Mouse (Mus musculus) 3T3-L1 (cell line): ENCODE data around the gene Tas2r116.

Experiments
- DNase-seq: peaks from one replicate; pipeline ENCODE4 v3.0.0-alpha.2; 2015; ENCODE audit warnings: low read depth, low spot score

Gene Tas2r116

DNA sequence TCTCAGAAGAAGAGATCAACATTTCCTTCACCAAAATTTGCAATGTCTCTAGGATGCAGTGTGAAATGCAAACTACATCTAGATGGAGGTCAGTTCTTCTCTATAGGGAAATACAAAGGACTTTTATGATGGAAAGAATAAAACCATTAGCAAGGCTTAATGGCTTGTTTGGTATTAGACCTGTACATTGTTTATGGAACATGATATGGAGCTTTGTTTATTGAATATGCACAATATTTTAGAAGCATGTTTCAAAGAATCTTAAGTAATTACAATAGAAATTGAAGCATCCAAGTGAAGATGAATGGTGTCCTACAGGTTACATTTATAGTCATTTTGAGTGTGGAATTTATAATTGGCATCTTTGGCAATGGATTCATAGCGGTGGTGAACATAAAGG lies at the start of gene Tas2r116:
Gene Tas2r116, plus strand, starts transcription at position 301 of the 400 bp plus-strand sequence.
- DNase-seq: no peak

DNA sequence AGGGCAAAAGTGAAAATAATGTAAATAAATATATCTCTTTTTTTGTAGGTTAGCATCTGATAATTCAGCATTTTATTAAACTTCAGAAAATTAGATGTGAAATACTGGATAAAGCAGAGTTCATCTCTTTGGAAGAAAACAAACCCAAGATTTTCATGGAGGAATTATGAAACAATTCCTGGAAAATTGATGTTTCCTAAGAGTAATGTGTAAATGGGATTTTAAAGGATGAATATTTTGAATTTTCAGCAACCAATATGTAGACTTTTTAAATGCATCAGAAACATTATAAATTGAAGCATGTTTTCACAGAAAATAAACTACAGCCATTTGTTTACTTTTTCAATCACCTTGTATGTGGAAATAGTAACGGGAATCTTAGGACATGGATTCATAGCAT lies 8.4 kb upstream of the Tas2r116 start, which contains the start of gene Tas2r123:
Gene Tas2r123, plus strand, starts transcription at position 301 of the 400 bp plus-strand sequence.
- DNase-seq: no peak

DNA sequence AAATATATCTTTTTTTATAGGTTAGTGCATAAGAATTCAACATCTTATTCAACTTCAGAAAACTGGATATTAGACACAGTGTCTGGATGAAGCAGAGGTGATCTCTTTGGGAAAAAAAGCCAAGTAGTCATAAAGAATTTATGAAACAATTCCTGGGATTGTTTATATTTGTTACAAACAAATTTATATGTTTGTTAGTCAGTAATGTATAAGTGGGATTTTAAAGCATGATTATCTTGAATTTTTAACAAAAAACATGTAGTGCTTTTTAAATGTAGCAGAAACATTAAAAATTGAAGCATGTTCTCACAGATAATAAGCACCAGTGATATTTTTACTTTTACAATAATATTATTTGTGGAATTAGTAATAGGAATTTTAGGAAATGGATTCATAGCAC lies 12.5 kb downstream of the Tas2r116 start, which contains the start of gene Tas2r110:
Gene Tas2r110, plus strand, starts transcription at position 301 of the 400 bp plus-strand sequence.
- DNase-seq: no peak

DNA sequence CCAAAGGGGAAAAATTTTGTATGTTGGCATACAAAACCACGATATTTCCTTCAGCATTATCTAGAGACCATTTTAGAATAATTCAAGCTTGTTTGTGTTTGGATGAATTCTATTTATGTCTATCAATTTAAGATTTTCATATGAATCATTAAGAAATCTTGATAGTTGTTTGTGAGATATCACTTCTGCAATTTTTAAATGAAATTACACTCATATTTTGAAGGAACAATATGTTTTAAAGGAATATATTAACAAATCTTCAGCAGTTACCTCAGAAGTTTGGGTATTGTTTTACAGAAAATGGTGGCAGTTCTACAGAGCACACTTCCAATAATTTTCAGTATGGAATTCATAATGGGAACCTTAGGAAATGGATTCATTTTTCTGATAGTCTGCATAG lies 37.5 kb downstream of the Tas2r116 start, which contains the start of gene Tas2r113:
Gene Tas2r113, plus strand, starts transcription at position 301 of the 400 bp plus-strand sequence.
- DNase-seq: no peak
